Mouse (Mus musculus) gastrocnemius, adult 2 months (tissue): ENCODE measurements around the gene Foxp1. TPM values are rescaled to one million over a fixed set of nuclear protein-coding genes. Genes with fewer than 3 reads are reported as not detected.

ENCODE experiments used
- DNase-seq: peaks from one replicate; pipeline ENCODE4 v3.0.0; 2022
- H3K27ac ChIP-seq: fragments of 200-600 bp; 2 replicates; pipeline ENCODE4 v1.8.1; 2022; ENCODE audit warnings: mild to moderate bottlenecking
- H3K4me3 ChIP-seq: fragments of 200-600 bp; 2 replicates; pipeline ENCODE4 v1.8.1; 2022; ENCODE audit warnings: mild to moderate bottlenecking, moderate library complexity
- CTCF ChIP-seq: fragments of 200-600 bp; IDR thresholded peaks from 2 replicates; pipeline ENCODE4 v1.8.1; 2022; ENCODE audit warnings: antibody characterized with exemption, mild to moderate bottlenecking, moderate library complexity
- intact Hi-C: fragments of 180-260 bp; cut with DNase I; formaldehyde crosslinking; loops from one replicate; pipeline ENCODE4 v1.15.1; 2025
- microRNA-seq: library from miRNA; unstranded; fragments of <30 nt; microRNA quantifications from one replicate; pipeline ENCODE4 v1.2.0, GENCODE M21; 2021
- total RNA-seq, 2 experiments: library from RNA; stranded (reverse); gene quantifications; 2 replicates each; pipeline ENCODE4 v1.2.3; 2021

Gene Foxp1
- total RNA-seq, 2 experiments from 2014 or later, result 17.4 to 20.9 TPM

DNA sequence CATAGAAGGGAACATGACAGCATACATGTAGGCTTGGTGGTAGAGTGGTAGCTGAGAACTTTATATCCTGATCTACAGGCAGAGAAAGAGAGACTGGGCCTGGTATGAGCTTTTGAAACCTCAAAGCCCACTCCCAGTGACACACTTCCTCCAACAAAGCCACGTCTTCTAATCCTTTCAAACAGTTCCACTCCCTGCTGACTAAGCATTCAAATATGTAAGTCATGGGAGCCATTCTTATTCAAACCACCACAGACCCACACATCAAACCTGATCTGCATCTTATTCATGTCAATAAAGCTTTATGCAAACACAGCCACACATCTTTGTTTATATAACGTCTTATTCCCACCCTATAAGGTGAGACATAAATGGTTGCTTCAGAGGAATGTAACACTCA is 646.1 kb downstream of the Foxp1 start:
- Histone ChIP-seq H3K27ac (no peak overlapping the region), H3K4me3 (no peak overlapping the region)
- intact Hi-C loops, result no loop called here
- TF ChIP-seq CTCF, result no peak
- no peak for DNase-seq

Small RNA genes lying within 50 kb of the gene (microRNA-seq; reads per million reads assigned to microRNA genes)
- gene Gm22328, result not detected
- not detected for gene Gm49348

Other genes with a start within 250 kb of the Foxp1 start
- 10 to 100 TPM; 23.5 to 29.4 TPM for gene Eif4e3, start 144.1 kb upstream of the Foxp1 start, total RNA-seq
- gene Gm20696, start 144.1 kb upstream of the Foxp1 start, total RNA-seq, result 1 to 10 TPM; 1.2 to 1.3 TPM
- gene Gpr27, start 170.0 kb upstream of the Foxp1 start, total RNA-seq, result 1 to 10 TPM in 1 of 2 experiments, under 1 TPM in 1; 0.20 to 1.1 TPM
- not detected for gene Prok2, start 203.7 kb upstream of the Foxp1 start, total RNA-seq